Mouse (Mus musculus) large intestine, adult 2 months (tissue): ENCODE data around the gene Itgb3. TPM values are rescaled to one million over a fixed set of nuclear protein-coding genes. Genes with fewer than 3 reads are reported as not detected.

Experiments used
- DNase-seq: peaks from one replicate; pipeline ENCODE4 v3.0.0-alpha.2; 2012; ENCODE audit warnings: low read depth, low spot score
- WGBS: fragments of 180-500 bp; shearing (Covaris S2); methylation state at CpG from one replicate; pipeline ENCODE4 v1.1.7; 2018; 5-methylcytosine and 5-hydroxymethylcytosine counted together
- polyA plus RNA-seq: library from polyadenylated mRNA; depleted of rRNA; stranded (reverse); fragments of >200 nt; gene quantifications from 2 replicates; pipeline ENCODE4 v1.2.3, GENCODE M21; 2012

Gene Itgb3
- polyA plus RNA-seq, 1 experiment: 6.9 TPM

- WGBS: 47% methylated on average over 18 of the region's 18 CpGs
- no peak for DNase-seq
Measured at GRCm38 (mm10) chr11:104581446-104582307, 26.1 kb upstream of the Itgb3 start.

GRCm38 (mm10) chr11:104582308-104582606, 25.5 kb upstream of the Itgb3 start:
- 78% methylated on average over 2 of the region's 2 CpGs for WGBS
- no peak for DNase-seq

GRCm38 (mm10) chr11:104582630-104583364, 25.0 kb upstream of the Itgb3 start:
- 56% methylated on average over 13 of the region's 13 CpGs for WGBS
- no peak for DNase-seq

GRCm38 (mm10) chr11:104585495-104585894, 22.3 kb upstream of the Itgb3 start:
- 73% methylated on average over 5 of the region's 5 CpGs for WGBS
- no peak for DNase-seq

GRCm38 (mm10) chr11:104587904-104588303, 19.9 kb upstream of the Itgb3 start:
- 94% methylated on average over 9 of the region's 9 CpGs for WGBS
- no peak for DNase-seq

- no peak for DNase-seq
- 90% methylated on average over 2 of the region's 2 CpGs for WGBS
Measured at GRCm38 (mm10) chr11:104588513-104588912, 19.3 kb upstream of the Itgb3 start.

- WGBS: 66% methylated on average over 1 of the region's 1 CpGs
Measured at GRCm38 (mm10) chr11:104589570-104589969, 18.2 kb upstream of the Itgb3 start.

GRCm38 (mm10) chr11:104590148-104590547, 17.7 kb upstream of the Itgb3 start:
- WGBS: under 1% methylated on average over 8 of the region's 8 CpGs
- peak; percentile 44 for DNase-seq

More at GRCm38 (mm10) chr11:104589570-104589969, 18.2 kb upstream of the Itgb3 start:
- DNase-seq: no peak

- 38% methylated on average over 13 of the region's 13 CpGs for WGBS
- no peak for DNase-seq
Measured at GRCm38 (mm10) chr11:104592066-104592835, 15.5 kb upstream of the Itgb3 start.

GRCm38 (mm10) chr11:104596365-104596764, 11.4 kb upstream of the Itgb3 start:
- 80% methylated on average over 10 of the region's 10 CpGs for WGBS
- no peak for DNase-seq

- no peak for DNase-seq
- 68% methylated on average over 13 of the region's 13 CpGs for WGBS
Measured at GRCm38 (mm10) chr11:104599265-104599945, 8.4 kb upstream of the Itgb3 start.

GRCm38 (mm10) chr11:104600675-104601074, 7.1 kb upstream of the Itgb3 start:
- DNase-seq: no peak
- WGBS: 67% methylated on average over 4 of the region's 4 CpGs

- no peak for DNase-seq
- 51% methylated on average over 6 of the region's 6 CpGs for WGBS
Measured at GRCm38 (mm10) chr11:104604192-104604591, 3.6 kb upstream of the Itgb3 start.

- DNase-seq: no peak
- 4% methylated on average over 23 of the region's 23 CpGs for WGBS
Measured at GRCm38 (mm10) chr11:104608249-104608920, 585 bp downstream of the Itgb3 start.

- no peak for DNase-seq
- WGBS: 56% methylated on average over 6 of the region's 6 CpGs
Measured at GRCm38 (mm10) chr11:104609033-104609684, 1.4 kb downstream of the Itgb3 start.

- 42% methylated on average over 4 of the region's 4 CpGs for WGBS
- no peak for DNase-seq
Measured at GRCm38 (mm10) chr11:104609733-104610132, 1.9 kb downstream of the Itgb3 start.

- WGBS: 19% methylated on average over 4 of the region's 4 CpGs
- DNase-seq: no peak
Measured at GRCm38 (mm10) chr11:104611579-104612151, 3.9 kb downstream of the Itgb3 start.

GRCm38 (mm10) chr11:104613551-104613950, 5.8 kb downstream of the Itgb3 start:
- DNase-seq: no peak
- WGBS: 69% methylated on average over 10 of the region's 10 CpGs
